Mouse (Mus musculus): ENCODE results near the gene Abtb2.

DNA sequence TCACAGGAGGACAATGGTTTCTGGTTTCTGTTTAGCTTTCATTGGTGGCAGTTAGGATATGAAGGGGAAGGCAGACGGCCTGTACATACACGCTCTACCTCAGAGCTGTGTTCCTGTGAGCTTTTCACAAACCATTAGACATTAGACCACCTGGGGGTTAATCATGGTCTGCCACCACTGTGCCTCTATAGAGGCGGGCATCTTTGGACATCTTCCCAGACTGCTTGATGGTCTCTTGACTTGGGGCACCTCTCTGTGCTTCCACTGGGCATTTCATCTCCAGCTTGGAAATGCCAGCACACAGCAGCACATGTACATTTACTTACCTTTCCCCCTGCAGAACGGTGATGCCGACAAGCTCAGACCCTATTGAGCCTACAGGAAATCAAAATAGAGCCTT is 63.8 kb downstream of the Abtb2 start:
- TF ChIP-seq ZNF384 (IDR thresholded peaks at IDR 0.05; ENCODE audit: low read depth, low read length) (no peak), MAFK (IDR thresholded peaks at IDR 0.05; ENCODE audit: insufficient read depth, low read depth, low read length) (no peak)

Measured in ES-E14 (cell line).